Mouse (Mus musculus) monocyte, adult 2 months (primary cell): ENCODE data around the gene Otud7a.

Experiments used
- DNase-seq, 2 experiments: peaks; one replicate each; pipeline ENCODE4 v3.0.0; 2022; ENCODE audit warnings: low spot score in 2 of 2, low read depth in 1 of 2

Otud7a gene

GRCm38 (mm10) chr7:63444484-63445345, at the start of gene Otud7a:
Gene Otud7a, plus strand, starts transcription at chr7:63444751.
- no peak for DNase-seq

DNA sequence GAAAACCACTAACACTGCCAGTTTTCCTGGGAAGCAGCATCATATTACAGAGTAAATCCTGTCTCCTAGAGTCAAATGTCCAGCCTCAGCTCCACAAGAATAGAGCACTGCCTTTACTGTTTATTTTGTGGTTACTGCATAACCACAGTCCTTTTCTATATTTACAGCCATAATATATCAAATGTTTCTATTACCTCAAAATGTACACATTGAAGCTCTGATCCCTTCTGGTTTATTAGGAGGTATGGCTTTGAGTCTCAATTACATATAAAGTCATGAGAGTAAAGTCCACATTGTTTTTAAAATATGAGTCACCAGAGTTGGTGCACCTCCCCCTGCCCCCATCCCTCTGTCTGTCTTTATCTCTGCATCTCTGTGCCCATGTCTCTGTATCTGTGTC, 38.6 kb upstream of the Otud7a start:
- no peak for DNase-seq

- no peak for DNase-seq
Observed at GRCm38 (mm10) chr7:63445346-63445700, 772 bp downstream of the Otud7a start.

- DNase-seq = no peak
Observed at GRCm38 (mm10) chr7:63446951-63447350, 2.4 kb downstream of the Otud7a start.

GRCm38 (mm10) chr7:63455228-63455627, 10.7 kb downstream of the Otud7a start:
- DNase-seq = no peak

- no peak for DNase-seq
Observed at GRCm38 (mm10) chr7:63462234-63462633, 17.7 kb downstream of the Otud7a start.

GRCm38 (mm10) chr7:63462684-63463083, 18.1 kb downstream of the Otud7a start:
- DNase-seq = no peak

GRCm38 (mm10) chr7:63466729-63467128, 22.2 kb downstream of the Otud7a start:
- no peak for DNase-seq

- DNase-seq = no peak
Observed at GRCm38 (mm10) chr7:63468258-63468657, 23.7 kb downstream of the Otud7a start.

GRCm38 (mm10) chr7:63483091-63483490, 38.5 kb downstream of the Otud7a start:
- DNase-seq = no peak

DNA sequence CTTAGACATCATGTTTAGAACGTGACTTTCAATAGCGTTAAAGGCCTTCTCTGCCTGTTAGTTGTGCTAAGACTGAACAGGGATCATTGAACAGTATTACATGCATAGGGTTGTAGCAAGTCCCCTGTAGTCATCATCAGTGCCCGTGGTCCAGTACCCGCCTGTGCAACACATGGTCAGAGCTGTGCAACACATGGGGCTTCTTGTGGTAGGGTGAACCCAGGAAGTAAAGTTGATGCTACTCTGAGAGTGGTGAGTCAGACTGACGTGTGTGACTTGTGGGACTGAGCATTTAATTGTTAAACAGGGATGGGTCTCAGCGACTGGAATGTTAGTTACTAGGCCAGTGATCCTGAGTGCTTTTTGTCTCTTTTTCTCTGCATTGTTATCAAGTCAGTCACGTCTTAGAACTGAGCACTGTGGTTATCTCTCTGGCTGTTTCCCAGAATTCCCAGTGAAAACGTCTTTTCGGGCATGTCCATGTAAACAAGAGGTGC, 52.5 kb downstream of the Otud7a start:
- no peak for DNase-seq

- DNase-seq = no peak
Observed at GRCm38 (mm10) chr7:63504202-63504601, 59.7 kb downstream of the Otud7a start.

DNA sequence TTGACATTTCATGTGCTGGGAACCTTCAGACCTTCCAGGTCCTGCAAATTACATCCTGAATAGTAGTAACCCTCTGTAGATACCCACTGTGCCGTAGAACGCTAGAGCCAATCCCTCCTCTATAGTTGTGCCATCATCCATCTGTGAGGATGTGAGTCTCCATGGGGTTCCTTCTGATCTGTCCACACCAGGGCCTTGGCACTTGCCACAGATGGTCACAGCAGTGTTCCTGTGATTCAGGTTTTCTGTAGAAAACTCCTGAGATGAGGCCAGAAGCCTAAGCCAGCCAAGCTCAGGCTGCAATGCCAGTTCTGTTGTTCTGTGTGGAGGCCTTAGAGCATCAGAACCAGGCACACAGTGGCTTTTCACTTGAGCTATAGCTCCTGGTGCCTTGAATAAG, 63.5 kb downstream of the Otud7a start:
- no peak for DNase-seq

DNA sequence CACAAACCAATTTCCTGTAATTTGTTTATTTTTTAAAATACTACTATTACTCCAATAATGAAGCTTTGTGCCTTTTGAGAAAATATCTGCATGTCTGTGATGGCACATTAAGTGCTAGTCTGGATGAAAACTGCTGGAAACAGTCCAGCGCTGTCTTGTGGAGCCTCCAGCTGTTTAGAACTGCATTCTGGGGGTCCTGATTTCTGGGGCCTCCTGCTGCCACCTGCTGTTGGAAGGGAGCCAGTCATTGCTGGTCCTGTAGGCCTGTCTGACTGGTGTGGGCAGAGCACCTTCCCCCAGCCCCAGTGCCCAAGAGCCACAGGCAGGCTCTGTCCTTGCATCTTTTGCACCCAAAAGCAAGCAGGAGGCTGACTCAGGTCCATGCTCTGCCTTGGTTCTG, 65.3 kb downstream of the Otud7a start:
- no peak for DNase-seq

DNA sequence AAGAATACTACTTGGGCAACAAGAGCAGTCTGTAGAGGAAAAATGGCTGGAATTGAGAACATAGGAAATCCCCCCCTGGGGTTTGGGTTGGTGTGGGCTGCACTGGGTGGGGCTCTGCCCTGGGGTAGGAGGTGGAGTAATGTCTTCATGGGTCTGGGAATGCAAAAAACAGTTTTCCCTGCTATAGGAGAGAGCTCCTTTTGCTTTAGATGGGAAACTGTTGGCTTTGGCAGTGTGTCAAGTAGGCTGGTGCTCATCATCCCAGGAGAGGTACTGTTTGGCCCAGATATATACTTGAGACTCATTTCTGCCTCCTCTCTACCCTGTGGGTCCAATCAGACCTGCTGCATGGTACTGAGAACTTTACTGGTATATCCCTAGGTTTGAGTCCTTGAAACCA, 66.9 kb downstream of the Otud7a start:
- no peak for DNase-seq

DNA sequence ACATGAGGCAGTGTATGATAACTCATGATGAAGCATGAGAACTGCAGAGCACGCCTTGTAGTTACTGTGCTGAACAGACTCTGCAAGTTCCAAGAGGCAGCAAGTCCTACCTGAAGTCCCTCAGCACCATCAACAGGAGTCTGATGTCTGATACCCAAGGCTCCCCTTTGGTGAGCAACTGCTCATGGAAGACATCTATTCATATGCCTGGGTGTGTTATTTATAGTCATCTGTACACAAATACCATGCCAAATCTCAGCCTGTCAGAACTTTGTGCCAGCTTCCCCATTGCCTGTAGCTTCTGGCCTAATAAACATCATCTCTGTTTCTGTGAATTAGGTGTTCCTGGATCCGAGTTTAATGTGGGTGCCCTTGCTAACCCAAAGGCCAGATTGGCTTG, 68.0 kb downstream of the Otud7a start:
- DNase-seq = no peak

- DNase-seq = no peak
Observed at GRCm38 (mm10) chr7:63516141-63516895, 71.8 kb downstream of the Otud7a start.

GRCm38 (mm10) chr7:63520299-63520698, 75.7 kb downstream of the Otud7a start:
- DNase-seq = no peak

DNA sequence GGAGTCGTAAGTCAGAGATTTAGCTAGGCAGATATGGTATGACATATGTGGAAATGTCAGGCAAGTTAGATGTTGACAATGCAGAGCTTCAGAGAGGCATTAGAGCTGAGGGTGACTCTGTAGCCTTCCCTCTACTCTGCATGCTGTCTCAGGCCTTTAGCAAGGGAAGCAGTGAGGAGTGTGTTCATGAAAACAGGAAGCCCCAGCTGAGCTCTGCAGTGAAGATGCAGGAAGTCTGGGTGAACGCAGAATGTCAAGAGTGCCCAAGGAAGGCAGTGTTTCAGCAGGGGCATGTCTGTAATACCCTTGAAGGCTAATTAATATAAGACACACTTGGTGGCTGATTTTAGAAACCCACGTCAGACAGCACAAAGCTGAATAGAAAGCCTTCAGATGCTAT, 77.9 kb downstream of the Otud7a start:
- DNase-seq = no peak

DNA sequence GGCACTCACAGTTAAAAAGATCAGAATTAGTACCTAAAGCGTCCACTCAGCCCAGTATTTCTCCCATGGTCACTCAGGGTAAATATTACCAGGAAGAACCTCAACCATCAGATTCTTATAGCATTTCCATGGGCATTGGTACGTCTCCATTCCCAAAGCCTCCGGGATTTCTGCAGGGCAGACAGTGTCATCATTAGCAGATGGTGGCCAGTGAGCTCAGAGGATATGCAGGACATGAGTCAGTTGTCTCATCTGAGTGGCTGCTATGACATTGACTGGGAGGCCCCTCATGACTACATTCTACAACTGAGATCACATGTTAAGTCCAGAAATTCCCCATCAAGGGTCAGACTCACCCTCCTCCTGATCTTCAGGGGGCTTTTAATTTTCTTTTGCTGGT, 78.5 kb downstream of the Otud7a start:
- no peak for DNase-seq

DNA sequence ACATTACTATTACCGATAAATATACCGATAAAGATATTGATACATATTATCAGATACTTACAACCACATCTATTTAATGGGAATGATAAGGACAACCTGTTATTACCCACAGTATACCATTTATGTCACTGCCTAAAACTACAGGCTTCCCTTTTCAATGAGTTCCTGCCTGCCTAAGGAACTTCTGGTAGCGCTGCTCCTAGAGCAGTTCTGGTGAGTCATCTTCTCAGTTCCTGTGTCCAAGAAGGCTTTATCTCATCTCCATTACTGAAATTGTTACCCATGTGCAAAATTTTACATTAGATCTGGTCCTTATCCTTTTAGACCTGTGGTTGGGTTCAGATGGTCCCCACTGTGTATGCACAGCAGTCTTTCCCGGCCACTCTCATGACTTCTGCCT, 95.7 kb downstream of the Otud7a start:
- DNase-seq = no peak

DNA sequence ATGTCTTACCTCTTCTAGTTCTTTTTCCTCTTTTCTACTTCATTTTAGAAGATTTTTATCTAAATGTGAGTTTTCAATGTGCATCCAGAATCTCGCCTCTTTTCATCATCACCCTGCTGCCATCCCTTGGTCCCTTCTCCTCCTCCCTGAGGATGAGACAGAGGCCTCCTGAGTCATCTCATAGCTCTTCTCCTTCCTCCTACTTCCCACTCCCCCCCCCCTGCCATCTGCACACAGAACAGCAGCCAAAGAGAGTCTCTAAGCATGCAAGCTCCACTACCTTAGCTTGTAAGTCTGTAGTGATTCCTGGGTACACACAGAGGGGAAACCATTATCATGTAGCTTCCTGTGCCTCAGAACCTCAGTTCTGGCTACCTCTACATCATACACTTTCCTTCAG, 109.9 kb downstream of the Otud7a start:
- no peak for DNase-seq
